Mouse (Mus musculus) small intestine, adult 2 months (tissue): ENCODE measurements around the gene Uqcc2. TPM values are rescaled to one million over a fixed set of nuclear protein-coding genes. Genes with fewer than 3 reads are reported as not detected.

Experiments used
- H3K27ac ChIP-seq: fragments of 200-500 bp; 2 replicates; pipeline ENCODE4 v1.5.1; 2012; ENCODE audit warnings: low read depth, low read length, control low read depth, inconsistent platforms; ENCODE audit not compliant: insufficient read depth
- H3K27me3 ChIP-seq: fragments of 200-500 bp; 2 replicates; pipeline ENCODE4 v1.6.1; 2012; ENCODE audit warnings: mild to moderate bottlenecking, moderate library complexity, low read length, inconsistent platforms; ENCODE audit not compliant: control insufficient read depth, insufficient read depth
- H3K36me3 ChIP-seq: fragments of 200-500 bp; 2 replicates; pipeline ENCODE4 v1.6.1; 2012; ENCODE audit warnings: mild to moderate bottlenecking, low read length, control low read depth, inconsistent platforms; ENCODE audit not compliant: control insufficient read depth, insufficient read depth
- H3K4me1 ChIP-seq: fragments of 200-500 bp; 2 replicates; pipeline ENCODE4 v1.6.1; 2012; ENCODE audit warnings: low read length, inconsistent platforms, mixed read lengths; ENCODE audit not compliant: control insufficient read depth, insufficient read depth, insufficient read length
- H3K4me3 ChIP-seq: fragments of 200-500 bp; 2 replicates; pipeline ENCODE4 v1.5.1; 2012; ENCODE audit warnings: low read depth, mild to moderate bottlenecking, control low read depth, inconsistent platforms, low read length, moderate library complexity
- CTCF ChIP-seq: fragments of 200-500 bp; IDR thresholded peaks from 2 replicates; pipeline ENCODE4 v1.5.1; 2012; ENCODE audit warnings: low read depth, mild to moderate bottlenecking, control low read depth, inconsistent platforms, low read length, moderate library complexity, mixed read lengths; ENCODE audit not compliant: insufficient replicate concordance, insufficient read length; ENCODE audit errors: extremely low read depth
- POLR2A ChIP-seq: fragments of 200-500 bp; IDR thresholded peaks from 2 replicates; pipeline ENCODE4 v1.6.1; 2012; ENCODE audit warnings: low read depth, mild to moderate bottlenecking, control low read depth, inconsistent platforms, low read length, moderate library complexity
- WGBS: fragments of 180-500 bp; shearing (Covaris S2); methylation state at CpG from one replicate; pipeline ENCODE4 v1.1.7; 2018; 5-methylcytosine and 5-hydroxymethylcytosine counted together
- polyA plus RNA-seq: library from polyadenylated mRNA; depleted of rRNA; stranded (reverse); fragments of >200 nt; gene quantifications from 2 replicates; pipeline ENCODE4 v1.2.3, GENCODE M21; 2012

Uqcc2 gene
- polyA plus RNA-seq, 1 experiment: 103 TPM

GRCm38 (mm10) chr17:27153773-27154193 is 20.1 kb upstream of the Uqcc2 start:
- H3K4me1 ChIP-seq: no peaks in the 10 kb centered on the region
- 55% methylated on average over 9 of the region's 9 CpGs for WGBS
- H3K27ac ChIP-seq: no peak overlapping the region
- H3K36me3 ChIP-seq: no peaks in the 10 kb centered on the region
- TF ChIP-seq POLR2A (no peak), CTCF (no peak)
- no peaks in the 10 kb centered on the region for H3K27me3 ChIP-seq
- no peak overlapping the region for H3K4me3 ChIP-seq

- Histone ChIP-seq H3K4me3 (no peak overlapping the region), H3K36me3 (no peaks in the 10 kb centered on the region), H3K4me1 (no peaks in the 10 kb centered on the region), H3K27ac (no peak overlapping the region), H3K27me3 (no peaks in the 10 kb centered on the region)
- WGBS: 28% methylated on average over 8 of the region's 8 CpGs
- TF ChIP-seq CTCF (no peak), POLR2A (no peak)
Measured at GRCm38 (mm10) chr17:27152976-27153723, 19.4 kb upstream of the Uqcc2 start.

GRCm38 (mm10) chr17:27151411-27151810 is 17.7 kb upstream of the Uqcc2 start:
- no peak overlapping the region for H3K4me3 ChIP-seq
- TF ChIP-seq CTCF (peak; percentile 62), POLR2A (no peak)
- no peaks in the 10 kb centered on the region for H3K4me1 ChIP-seq
- H3K27ac ChIP-seq: no peak overlapping the region
- 67% methylated on average over 8 of the region's 8 CpGs for WGBS
- H3K36me3 ChIP-seq: no peaks in the 10 kb centered on the region
- H3K27me3 ChIP-seq: no peaks in the 10 kb centered on the region

- H3K27ac ChIP-seq: no peak overlapping the region
- no peak overlapping the region for H3K4me3 ChIP-seq
- WGBS: 63% methylated on average over 7 of the region's 7 CpGs
Measured at GRCm38 (mm10) chr17:27150871-27151270, 17.2 kb upstream of the Uqcc2 start.

GRCm38 (mm10) chr17:27146323-27146923 is 12.7 kb upstream of the Uqcc2 start:
- Histone ChIP-seq H3K27me3 (no peaks in the 10 kb centered on the region), H3K4me1 (0 out of 2 replicates have a peak, but pooled peaks cover 3% of the 10 kb centered on the region), H3K4me3 (no peak overlapping the region), H3K36me3 (no peaks in the 10 kb centered on the region), H3K27ac (no peak overlapping the region)
- 8% methylated on average over 8 of the region's 8 CpGs for WGBS
- TF ChIP-seq POLR2A: no peak
- TF ChIP-seq CTCF: no peak

More at GRCm38 (mm10) chr17:27150871-27151270, 17.2 kb upstream of the Uqcc2 start:
- no peaks in the 10 kb centered on the region for H3K4me1 ChIP-seq
- no peaks in the 10 kb centered on the region for H3K36me3 ChIP-seq
- no peak for TF ChIP-seq POLR2A
- no peak for TF ChIP-seq CTCF
- no peaks in the 10 kb centered on the region for H3K27me3 ChIP-seq

GRCm38 (mm10) chr17:27144152-27144551 is 10.4 kb upstream of the Uqcc2 start:
- 0 out of 2 replicates have a peak, but pooled peaks cover 3% of the 10 kb centered on the region for H3K4me1 ChIP-seq
- no peak overlapping the region for H3K4me3 ChIP-seq
- WGBS: 64% methylated on average over 4 of the region's 4 CpGs
- TF ChIP-seq POLR2A (no peak), CTCF (no peak)
- no peak overlapping the region for H3K27ac ChIP-seq
- H3K36me3 ChIP-seq: no peaks in the 10 kb centered on the region
- no peaks in the 10 kb centered on the region for H3K27me3 ChIP-seq

- Histone ChIP-seq H3K27me3 (no peaks in the 10 kb centered on the region), H3K36me3 (no peaks in the 10 kb centered on the region), H3K27ac (no peak overlapping the region), H3K4me1 (0 out of 2 replicates have a peak, but pooled peaks cover 3% of the 10 kb centered on the region), H3K4me3 (no peak overlapping the region)
- 13% methylated on average over 10 of the region's 10 CpGs for WGBS
- no peak for TF ChIP-seq CTCF
- no peak for TF ChIP-seq POLR2A
Measured at GRCm38 (mm10) chr17:27141971-27142450, 8.3 kb upstream of the Uqcc2 start.
